Mouse (Mus musculus) MEL (cell line): Measurements from ENCODE around the gene Ankrd16.

Experiments
- CTCF ChIP-seq, 3 experiments: IDR thresholded peaks in 2 of 3; conservative IDR thresholded peaks in 1 of 3; 2 replicates each; pipeline ENCODE4 v1.5.1; 2011 to 2012; ENCODE audit warnings: low read length in 3 of 3, low read depth in 2 of 3, mild to moderate bottlenecking in 2 of 3, improper control_type of control experiment in 1 of 3, inconsistent platforms in 1 of 3, mixed read lengths in 1 of 3, moderate library complexity in 1 of 3; ENCODE audit not compliant: control insufficient read depth in 1 of 3, insufficient read depth in 1 of 3, poor library complexity in 1 of 3, severe bottlenecking in 1 of 3
- E2F4 ChIP-seq: IDR thresholded peaks from 2 replicates; pipeline ENCODE4 v1.6.1; 2011; ENCODE audit warnings: low read depth, low read length, improper control_type of control experiment, borderline replicate concordance
- ETS1 ChIP-seq: IDR thresholded peaks from 2 replicates; pipeline ENCODE4 v1.6.1; 2012; ENCODE audit warnings: low read depth, mild to moderate bottlenecking, inconsistent platforms, low read length, improper control_type of control experiment, moderate library complexity
- JUND ChIP-seq: IDR thresholded peaks from 2 replicates; pipeline ENCODE4 v1.6.1; 2011; ENCODE audit warnings: low read depth, mild to moderate bottlenecking, improper control_type of control experiment, low read length
- POLR2A ChIP-seq, 2 experiments: IDR thresholded peaks; 2 replicates each; pipeline ENCODE4 v1.6.1; 2011 to 2012; ENCODE audit warnings: low read length in 2 of 2, mild to moderate bottlenecking in 2 of 2, control low read depth in 1 of 2, improper control_type of control experiment in 1 of 2, low read depth in 1 of 2, moderate library complexity in 1 of 2; ENCODE audit not compliant: control insufficient read depth in 1 of 2, insufficient read depth in 1 of 2, poor library complexity in 1 of 2
- RAD21 ChIP-seq: IDR thresholded peaks from 2 replicates; pipeline ENCODE4 v1.6.1; 2011; ENCODE audit warnings: mild to moderate bottlenecking, low read depth, low read length, improper control_type of control experiment
- TBP ChIP-seq: IDR thresholded peaks from 2 replicates; pipeline ENCODE4 v1.8.0; 2011; ENCODE audit warnings: low read depth, low read length, improper control_type of control experiment
- ZC3H11A ChIP-seq: IDR thresholded peaks from 2 replicates; pipeline ENCODE4 v1.6.1; 2012; ENCODE audit warnings: low read depth, mild to moderate bottlenecking, inconsistent platforms, low read length, improper control_type of control experiment
- ZNF384 ChIP-seq: IDR thresholded peaks from 2 replicates; pipeline ENCODE4 v1.6.1; 2012; ENCODE audit warnings: low read depth, mild to moderate bottlenecking, inconsistent platforms, low read length, improper control_type of control experiment

DNA sequence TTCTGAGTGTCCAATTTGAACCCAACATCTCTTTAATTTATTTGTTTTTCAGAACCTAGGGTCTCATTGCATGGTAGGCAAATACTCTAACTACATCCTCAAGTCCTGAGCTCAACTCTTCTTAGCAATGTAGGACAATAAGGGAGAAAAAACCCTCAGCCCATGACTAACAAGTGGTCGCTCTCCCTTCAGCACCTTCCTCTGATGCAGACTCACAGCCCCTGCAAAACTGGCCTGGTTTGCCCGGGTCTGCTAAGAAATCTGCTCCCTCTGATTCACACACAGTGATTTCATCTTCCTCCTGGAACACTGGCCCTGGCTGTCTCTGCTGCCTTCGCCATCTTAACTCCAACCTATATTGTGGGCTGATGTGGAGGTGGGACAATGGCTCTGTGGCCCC, 48.6 kb upstream of the Ankrd16 start:
- TF ChIP-seq POLR2A (IDR thresholded peaks at IDR 0.05; ENCODE audit: control insufficient read depth in 1 of 2, insufficient read depth in 1 of 2, low read depth in 1 of 2, low read length in 2 of 2, poor library complexity in 1 of 2) (no peak), JUND (no peak), RAD21 (no peak), ETS1 (no peak), E2F4 (no peak), TBP (no peak), CTCF (IDR thresholded peaks at IDR 0.05 in 2 of 3, conservative IDR thresholded peaks at IDR 0.05 in 1 of 3; ENCODE audit: control insufficient read depth in 1 of 3, insufficient read depth in 1 of 3, low read depth in 2 of 3, low read length in 3 of 3, poor library complexity in 1 of 3, severe bottlenecking in 1 of 3) (no peak), ZC3H11A (no peak), ZNF384 (no peak)
